Mouse (Mus musculus) neural tube, embryonic 14.5 days (tissue): ENCODE measurements around the gene Vma21-ps. TPM values are rescaled to one million over a fixed set of nuclear protein-coding genes. Genes with fewer than 3 reads are reported as not detected.
"Not testable (repeated sequence)": the region's sequence is repeated elsewhere in the genome, so short reads cannot be mapped to it uniquely, and the experiment has no call there.

Source experiments
- ATAC-seq: fragments of 200-750 bp; cut with Nextera tagmentation; 2 replicates; pipeline ENCODE4 v1.8.0; 2017; ENCODE audit warnings: low read depth, mild to moderate bottlenecking, moderate TSS enrichment, moderate library complexity
- H3K27ac ChIP-seq: fragments of 300-500 bp; sonication (generic); 2 replicates; pipeline ENCODE4 v1.5.1; 2014; ENCODE audit warnings: low read depth, mild to moderate bottlenecking, control low read depth, low read length, moderate library complexity, mixed read lengths
- H3K27me3 ChIP-seq: fragments of 300-500 bp; sonication (generic); 2 replicates; pipeline ENCODE4 v1.6.1; 2014; ENCODE audit warnings: low read length; ENCODE audit not compliant: control insufficient read depth, insufficient read depth
- H3K36me3 ChIP-seq: fragments of 300-500 bp; sonication (generic); 2 replicates; pipeline ENCODE4 v1.6.1; 2014; ENCODE audit warnings: low read length, mixed read lengths; ENCODE audit not compliant: control insufficient read depth, insufficient read depth
- H3K4me1 ChIP-seq: fragments of 300-500 bp; sonication (generic); 2 replicates; pipeline ENCODE4 v1.6.1; 2014; ENCODE audit warnings: low read length; ENCODE audit not compliant: control insufficient read depth, insufficient read depth
- H3K4me2 ChIP-seq: fragments of 300-500 bp; sonication (generic); 2 replicates; pipeline ENCODE4 v1.6.1; 2014; ENCODE audit warnings: mild to moderate bottlenecking, low read depth, low read length, control low read depth
- H3K4me3 ChIP-seq: fragments of 300-500 bp; sonication (generic); 2 replicates; pipeline ENCODE4 v1.5.1; 2014; ENCODE audit warnings: low read depth, low read length, control low read depth, mixed read lengths
- H3K9ac ChIP-seq: fragments of 300-500 bp; sonication (generic); replicated peaks from 2 replicates; pipeline ENCODE4 v1.6.1; 2014; ENCODE audit warnings: low read depth, mild to moderate bottlenecking, control low read depth, low read length, mixed read lengths
- H3K9me3 ChIP-seq: fragments of 300-500 bp; sonication (generic); 2 replicates; pipeline ENCODE4 v1.6.1; 2016; ENCODE audit warnings: low read length; ENCODE audit not compliant: control insufficient read depth
- WGBS: fragments of 180-500 bp; shearing (Covaris S2); extraction: QIAGEN DNeasy Blood & Tissue Kit; methylation state at CpG from one replicate; pipeline ENCODE4 v1.1.7; 2014; 5-methylcytosine and 5-hydroxymethylcytosine counted together
- polyA plus RNA-seq: library from polyadenylated mRNA; unstranded; fragments of >200 nt; fragmentation: Nextera tagmentation; extraction: Ambion mirVana; gene quantifications from 2 replicates; pipeline ENCODE4 v1.2.1, GENCODE M21; 2014

The Vma21-ps gene
- polyA plus RNA-seq = not detected in 2 replicates

DNA sequence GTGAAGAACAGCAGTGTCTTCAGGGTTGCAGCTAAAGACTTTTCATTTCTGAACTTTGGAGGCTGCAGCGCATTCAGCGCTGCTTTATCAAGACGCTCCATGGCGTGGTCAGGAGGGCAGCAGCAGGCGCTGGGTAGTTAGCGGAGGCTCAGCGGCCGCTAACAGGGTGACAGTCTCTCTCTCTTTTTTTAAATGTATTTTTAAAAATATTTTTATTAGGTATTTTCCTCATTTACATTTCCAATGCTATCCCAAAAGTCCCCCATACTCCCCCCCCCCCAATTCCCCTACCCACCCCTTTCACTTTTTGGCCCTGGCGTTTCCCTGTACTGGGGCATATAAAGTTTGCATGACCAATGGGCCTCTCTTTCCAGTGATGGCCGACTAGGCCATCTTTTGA, at the start of gene Vma21-ps:
Gene Vma21-ps (minus strand): TSS at position 101 of the 400 bp plus-strand sequence.
- H3K4me1 ChIP-seq = not testable (repeated sequence)

DNA sequence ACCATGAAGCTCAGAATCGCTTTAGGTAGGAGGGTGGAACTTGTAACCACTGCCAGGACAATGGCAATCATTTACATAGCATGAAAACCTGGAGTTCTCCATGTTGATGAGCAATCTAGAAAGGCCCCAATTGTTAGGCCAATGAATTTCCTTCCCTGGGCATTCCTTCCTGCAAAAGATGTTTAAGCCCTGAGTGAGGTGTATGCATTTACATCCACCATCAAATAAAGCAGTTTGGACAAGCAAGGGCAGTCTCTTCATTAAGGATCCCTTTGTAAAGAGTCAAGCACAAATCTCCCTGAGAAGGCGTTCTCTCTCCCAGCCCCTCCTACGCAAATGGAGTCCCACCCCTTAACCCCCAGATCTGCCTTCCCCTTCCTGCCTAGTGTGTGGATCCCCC, 46.0 kb upstream of the Vma21-ps start:
- Histone ChIP-seq H3K36me3 (no peaks in the 10 kb centered on the region), H3K9me3 (no peaks in the 10 kb centered on the region), H3K4me2 (no peak overlapping the region), H3K4me3 (no peak overlapping the region), H3K9ac (no peak overlapping the region), H3K27me3 (no peaks in the 10 kb centered on the region), H3K4me1 (no peaks in the 10 kb centered on the region), H3K27ac (no peak overlapping the region)
- ATAC-seq = no peak
- 69% methylated on average over 3 of the region's 3 CpGs for WGBS

More for the DNA sequence above, at the start of gene Vma21-ps:
- H3K9ac ChIP-seq, H3K4me3 ChIP-seq, H3K9me3 ChIP-seq, ATAC-seq, H3K27me3 ChIP-seq, H3K27ac ChIP-seq, H3K4me2 ChIP-seq, H3K36me3 ChIP-seq: not testable (repeated sequence)
- 94% methylated on average over 10 of the region's 10 CpGs for WGBS

- no peak overlapping the region for H3K4me2 ChIP-seq
- no peaks in the 10 kb centered on the region for H3K9me3 ChIP-seq
- H3K36me3 ChIP-seq = no peaks in the 10 kb centered on the region
- no peak overlapping the region for H3K4me3 ChIP-seq
- H3K27ac ChIP-seq = no peak overlapping the region
- WGBS = 78% methylated on average over 2 of the region's 2 CpGs
- H3K4me1 ChIP-seq = no peaks in the 10 kb centered on the region
- H3K9ac ChIP-seq = no peak overlapping the region
- ATAC-seq = no peak
- H3K27me3 ChIP-seq = no peaks in the 10 kb centered on the region
These were observed 33.6 kb upstream of the Vma21-ps start for GRCm38 (mm10) chr4:52530636-52531035.

- Histone ChIP-seq H3K27me3 (no peaks in the 10 kb centered on the region), H3K4me1 (no peaks in the 10 kb centered on the region), H3K9ac (no peak overlapping the region), H3K36me3 (no peaks in the 10 kb centered on the region), H3K9me3 (no peaks in the 10 kb centered on the region), H3K4me2 (no peak overlapping the region), H3K27ac (no peak overlapping the region), H3K4me3 (no peak overlapping the region)
- no peak for ATAC-seq
- 48% methylated on average over 5 of the region's 5 CpGs for WGBS
These were observed 29.4 kb upstream of the Vma21-ps start for GRCm38 (mm10) chr4:52526464-52526863.

DNA sequence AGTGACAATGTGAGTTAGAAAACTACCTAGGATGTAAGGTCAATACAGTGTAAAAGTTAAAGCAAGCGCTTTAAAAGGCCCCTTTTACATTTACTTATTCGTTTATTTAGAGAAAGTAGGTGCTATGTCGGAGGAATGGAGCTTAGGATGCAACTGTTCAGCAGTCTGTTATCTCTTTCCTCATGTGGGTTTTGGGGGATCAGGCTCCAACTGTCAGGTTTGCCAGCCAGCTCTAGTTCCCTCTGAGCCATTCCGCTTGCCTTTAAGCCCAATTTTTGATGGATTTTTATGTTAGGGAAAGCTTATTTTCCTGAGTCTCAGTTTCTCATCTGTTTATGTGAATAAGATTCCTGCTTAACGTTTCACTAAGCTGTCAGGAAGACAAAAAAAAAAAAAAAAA, 22.3 kb upstream of the Vma21-ps start:
- no peak overlapping the region for H3K27ac ChIP-seq
- H3K9ac ChIP-seq = no peak overlapping the region
- no peaks in the 10 kb centered on the region for H3K36me3 ChIP-seq
- no peaks in the 10 kb centered on the region for H3K9me3 ChIP-seq
- no peaks in the 10 kb centered on the region for H3K27me3 ChIP-seq
- no peaks in the 10 kb centered on the region for H3K4me1 ChIP-seq
- 89% methylated on average over 5 of the region's 5 CpGs for WGBS
- H3K4me2 ChIP-seq = no peak overlapping the region
- no peak for ATAC-seq
- no peak overlapping the region for H3K4me3 ChIP-seq

DNA sequence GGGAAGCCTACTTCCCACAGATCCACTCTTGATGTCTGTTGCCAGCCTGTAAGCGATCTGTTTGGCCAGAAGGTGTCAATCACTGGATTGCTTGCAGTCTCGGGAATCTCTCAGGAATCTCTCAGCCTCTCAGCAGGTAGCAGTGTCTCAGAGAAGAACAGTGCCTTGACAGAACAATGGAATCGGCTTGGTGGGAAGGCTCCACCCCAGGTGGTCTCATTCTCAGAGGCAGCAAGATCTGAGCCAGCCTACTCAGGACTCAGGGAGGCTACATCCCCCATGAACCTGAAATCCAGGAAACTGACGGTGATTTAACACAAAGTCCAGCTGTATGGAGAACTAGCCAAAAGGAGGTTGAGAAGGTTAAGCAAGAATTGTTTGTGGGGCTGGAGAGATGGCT, 20.5 kb upstream of the Vma21-ps start:
- ATAC-seq = no peak
- 6% methylated on average over 4 of the region's 4 CpGs for WGBS
- Histone ChIP-seq H3K4me1 (no peaks in the 10 kb centered on the region), H3K9ac (no peak overlapping the region), H3K27me3 (no peaks in the 10 kb centered on the region), H3K36me3 (no peaks in the 10 kb centered on the region), H3K4me3 (no peak overlapping the region), H3K4me2 (no peak overlapping the region), H3K27ac (no peak overlapping the region), H3K9me3 (no peaks in the 10 kb centered on the region)

DNA sequence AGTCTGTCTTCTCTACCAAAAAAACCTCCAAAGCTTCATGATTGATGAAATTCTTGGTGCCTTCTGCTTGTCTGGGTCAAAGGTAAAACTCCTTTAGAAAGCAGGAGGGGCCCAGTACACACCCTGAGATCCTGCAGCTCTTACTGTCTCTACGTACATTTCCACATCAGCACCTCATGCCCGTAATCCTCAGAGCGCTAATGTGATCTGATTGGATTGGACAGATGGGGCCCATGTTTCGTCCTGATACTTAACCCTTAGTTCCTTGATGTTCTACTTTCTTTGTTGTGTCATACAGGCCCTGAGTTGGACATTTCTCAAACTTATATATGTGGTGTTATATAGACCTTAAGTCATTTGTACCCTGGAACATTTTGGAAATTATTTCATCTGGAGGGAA, 9.6 kb downstream of the Vma21-ps start:
- Histone ChIP-seq H3K27me3 (no peaks in the 10 kb centered on the region), H3K4me3 (no peak overlapping the region), H3K27ac (no peak overlapping the region), H3K4me2 (no peak overlapping the region), H3K36me3 (no peaks in the 10 kb centered on the region), H3K9me3 (no peaks in the 10 kb centered on the region), H3K4me1 (no peaks in the 10 kb centered on the region), H3K9ac (no peak overlapping the region)
- ATAC-seq = no peak
- 90% methylated on average over 4 of the region's 4 CpGs for WGBS

- 92% methylated on average over 3 of the region's 3 CpGs for WGBS
- ATAC-seq = no peak
These were observed 23.6 kb downstream of the Vma21-ps start for GRCm38 (mm10) chr4:52473431-52473830.

GRCm38 (mm10) chr4:52461321-52461720, 35.7 kb downstream of the Vma21-ps start:
- no peaks in the 10 kb centered on the region for H3K9me3 ChIP-seq
- no peak overlapping the region for H3K4me3 ChIP-seq
- H3K4me2 ChIP-seq = no peak overlapping the region
- H3K9ac ChIP-seq = no peak overlapping the region
- H3K4me1 ChIP-seq = no peaks in the 10 kb centered on the region
- WGBS = 87% methylated on average over 5 of the region's 5 CpGs
- H3K27ac ChIP-seq = no peak overlapping the region
- peaks cover 6% of the 10 kb centered on the region; the same call in 1 of the 2 replicates for H3K36me3 ChIP-seq
- no peak for ATAC-seq
- H3K27me3 ChIP-seq = no peaks in the 10 kb centered on the region

More at GRCm38 (mm10) chr4:52473431-52473830, 23.6 kb downstream of the Vma21-ps start:
- Histone ChIP-seq H3K4me1 (no peaks in the 10 kb centered on the region), H3K27me3 (no peaks in the 10 kb centered on the region), H3K4me3 (no peak overlapping the region), H3K36me3 (no peaks in the 10 kb centered on the region), H3K27ac (no peak overlapping the region), H3K9me3 (no peaks in the 10 kb centered on the region), H3K4me2 (no peak overlapping the region), H3K9ac (no peak overlapping the region)
